Mouse (Mus musculus) mesoderm, embryonic 11.5 days (tissue): ENCODE results near the gene Slc32a1.

Experiments
- DNase-seq: peaks from one replicate; pipeline ENCODE4 v3.0.0-alpha.2; 2012; ENCODE audit warnings: low read depth, low spot score

Gene Slc32a1

GRCm38 (mm10) chr2:158610488-158611325 is at the start of gene Slc32a1:
Gene Slc32a1 (plus strand): TSS chr2:158610767.
- no peak for DNase-seq

- no peak for DNase-seq
Measured at GRCm38 (mm10) chr2:158560801-158561200, 49.8 kb upstream of the Slc32a1 start.

DNA sequence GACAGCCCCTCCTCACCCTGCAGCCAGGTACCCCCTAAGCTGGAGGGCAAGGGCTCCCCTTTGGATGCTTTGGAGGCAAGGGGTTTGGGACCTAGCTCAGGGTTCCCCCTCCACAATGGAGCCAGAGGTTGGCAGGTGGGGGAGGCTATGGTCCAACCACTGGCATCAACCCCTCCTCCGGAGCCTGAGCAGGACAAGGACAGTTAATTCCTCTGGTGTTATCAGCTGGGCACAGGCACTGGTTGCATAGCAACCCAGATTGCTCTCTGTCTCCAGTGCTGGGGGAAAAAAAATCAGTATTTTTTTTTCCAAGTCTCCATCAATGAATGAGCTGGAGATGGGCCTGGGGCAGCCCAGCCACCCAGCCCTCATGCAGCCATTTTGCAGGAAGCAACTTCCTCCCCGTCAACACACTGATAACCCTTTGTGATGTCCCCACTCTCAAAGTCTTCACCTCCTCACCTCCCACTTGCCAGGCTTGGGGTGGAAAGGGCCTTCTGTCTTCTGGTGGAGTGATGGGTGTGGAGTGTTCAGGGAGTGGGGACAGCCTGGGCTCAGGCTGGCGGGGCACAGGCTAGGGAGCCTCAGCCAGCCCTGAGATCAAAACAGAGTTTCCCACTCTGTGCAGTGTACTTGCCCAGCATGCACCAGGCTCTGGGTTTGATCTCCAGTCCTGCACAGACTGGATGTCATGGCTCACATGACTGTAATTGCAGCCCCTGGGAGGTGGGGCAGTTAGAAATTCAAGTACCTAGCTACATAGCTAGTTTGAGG is 49.0 kb upstream of the Slc32a1 start:
- no peak for DNase-seq

GRCm38 (mm10) chr2:158570421-158571081 is 40.0 kb upstream of the Slc32a1 start:
- peak; percentile 87 for DNase-seq

DNA sequence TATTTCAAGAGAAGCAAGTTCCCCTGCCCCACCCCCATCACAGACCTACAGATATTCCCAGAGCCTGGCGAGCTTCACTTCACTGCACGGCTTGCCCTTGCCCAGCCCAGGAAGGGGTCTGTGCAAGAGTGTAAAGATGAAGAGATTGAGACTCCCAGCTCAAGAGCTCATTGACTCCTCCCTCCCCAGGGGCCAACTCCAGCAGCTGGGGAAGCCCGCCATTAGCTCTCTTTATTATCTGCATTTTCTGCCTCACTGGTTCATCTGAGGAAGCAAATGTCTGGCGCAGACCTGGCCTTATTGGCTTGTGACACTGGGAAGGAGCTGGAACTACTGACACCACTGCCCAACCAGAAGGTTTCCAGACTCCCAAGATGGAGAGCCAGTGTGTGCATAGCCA is 30.6 kb upstream of the Slc32a1 start:
- DNase-seq, result peak; percentile 17

DNA sequence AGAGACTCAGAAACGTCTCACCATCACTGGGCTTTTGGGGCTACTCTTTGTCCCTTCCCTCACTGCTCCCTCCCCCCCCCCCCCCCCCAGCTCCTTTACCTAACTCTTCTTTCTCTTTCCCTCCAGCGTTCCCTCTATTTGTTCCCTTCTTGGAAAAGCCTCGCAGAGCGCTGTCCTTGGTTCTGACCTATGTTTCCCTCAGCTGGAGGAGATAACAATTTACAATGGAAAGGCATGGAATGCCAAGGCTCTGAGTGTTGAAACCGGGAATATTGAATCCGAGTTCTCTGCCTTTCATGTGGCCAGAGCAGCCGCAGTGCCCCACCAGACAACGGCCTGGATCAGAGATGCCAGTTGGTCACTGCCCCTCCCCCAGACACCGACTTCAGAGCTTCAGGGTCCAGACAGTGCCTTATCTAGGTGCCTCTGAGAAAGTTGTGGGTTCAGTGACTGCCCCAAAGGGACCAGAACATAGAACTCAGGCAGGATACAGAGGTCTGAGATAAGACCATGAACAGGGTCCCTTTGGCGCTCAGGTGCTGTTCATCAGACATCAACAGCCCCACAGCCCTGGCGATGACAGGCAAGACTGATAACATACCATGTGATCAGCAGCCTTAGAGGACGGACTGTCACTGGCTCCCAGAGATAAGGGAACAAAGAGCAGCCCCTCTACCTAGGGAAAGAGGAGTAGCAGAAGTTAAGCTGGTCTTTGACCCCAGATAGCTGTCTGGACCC is 25.8 kb upstream of the Slc32a1 start:
- peak; percentile 77 for DNase-seq

DNA sequence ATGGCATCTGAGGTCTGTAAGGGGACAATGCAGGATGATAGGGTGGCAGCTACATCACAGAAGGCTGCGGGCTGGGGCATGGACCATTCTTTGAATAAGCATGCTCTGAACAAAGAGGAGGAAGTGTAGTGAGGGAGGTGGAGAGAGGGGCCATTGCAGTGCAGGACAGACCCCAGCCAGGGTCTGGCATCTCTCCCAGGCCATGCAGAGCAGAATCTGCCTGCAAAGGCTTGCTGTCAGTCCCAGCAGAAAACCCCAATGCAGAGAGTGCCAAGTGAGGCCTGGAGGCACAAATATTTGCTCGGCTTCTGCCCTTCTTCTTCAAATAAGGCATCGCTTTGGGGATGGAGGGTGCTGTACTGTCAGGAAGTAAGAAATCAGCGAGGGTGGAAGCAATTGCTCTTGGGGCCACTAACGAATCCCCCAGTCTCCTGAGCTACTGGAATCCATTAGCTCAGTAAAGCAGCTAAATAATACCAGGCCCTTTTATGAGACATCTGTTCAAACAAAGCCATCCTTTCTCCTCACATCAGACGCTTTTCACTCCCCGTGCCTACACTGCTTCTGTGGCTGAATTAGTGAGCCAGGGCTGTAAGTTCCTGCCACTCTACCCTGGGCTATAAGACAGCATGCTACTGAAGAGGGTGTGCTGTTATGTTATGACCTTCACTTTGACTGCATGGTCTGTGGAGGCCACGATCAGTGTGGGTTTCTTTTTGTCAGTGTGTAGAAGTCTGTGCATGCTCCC is 21.9 kb upstream of the Slc32a1 start:
- DNase-seq, result no peak

DNA sequence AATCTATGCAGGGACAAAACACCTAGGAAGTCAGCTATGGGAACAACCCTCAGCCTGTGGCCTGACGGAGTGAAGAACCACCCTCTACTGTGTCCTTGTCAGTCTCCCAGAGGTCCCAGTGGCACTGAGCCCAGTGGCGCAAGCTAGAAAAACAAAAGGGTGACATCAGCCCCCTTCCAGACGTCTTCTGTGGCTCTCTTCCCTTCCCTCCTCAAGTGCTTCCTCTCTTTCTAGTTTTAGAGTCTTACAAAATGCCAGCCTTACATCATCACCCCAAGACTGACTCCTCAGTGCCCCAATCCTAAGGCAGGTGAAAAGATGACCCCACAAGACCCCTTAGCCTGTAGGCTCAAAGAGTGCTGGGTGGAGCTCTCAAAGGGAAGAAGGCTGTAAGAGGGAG is 20.1 kb upstream of the Slc32a1 start:
- DNase-seq, result no peak

GRCm38 (mm10) chr2:158591286-158591685 is 19.3 kb upstream of the Slc32a1 start:
- DNase-seq, result peak; percentile 67

DNA sequence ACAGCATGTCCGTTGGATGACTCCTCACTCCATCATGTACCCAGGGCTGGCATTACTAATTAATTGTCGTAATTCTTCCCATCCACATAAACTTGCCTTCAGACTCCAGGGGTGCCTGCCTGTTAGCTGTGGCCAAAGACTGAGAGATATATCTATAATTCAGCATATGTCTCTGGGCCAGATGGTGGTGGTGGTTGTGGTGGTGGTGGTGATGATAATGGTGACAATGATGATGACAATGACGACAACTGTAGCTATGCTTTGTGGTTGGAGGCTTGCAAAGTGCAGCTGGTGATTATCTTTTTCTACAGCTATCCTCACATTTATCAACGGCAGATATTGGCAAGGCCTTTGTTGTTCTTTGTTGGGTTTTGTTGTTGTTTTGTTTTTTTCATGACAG is 17.2 kb upstream of the Slc32a1 start:
- DNase-seq, result no peak

GRCm38 (mm10) chr2:158595103-158595502 is 15.5 kb upstream of the Slc32a1 start:
- peak; percentile 85 for DNase-seq

DNA sequence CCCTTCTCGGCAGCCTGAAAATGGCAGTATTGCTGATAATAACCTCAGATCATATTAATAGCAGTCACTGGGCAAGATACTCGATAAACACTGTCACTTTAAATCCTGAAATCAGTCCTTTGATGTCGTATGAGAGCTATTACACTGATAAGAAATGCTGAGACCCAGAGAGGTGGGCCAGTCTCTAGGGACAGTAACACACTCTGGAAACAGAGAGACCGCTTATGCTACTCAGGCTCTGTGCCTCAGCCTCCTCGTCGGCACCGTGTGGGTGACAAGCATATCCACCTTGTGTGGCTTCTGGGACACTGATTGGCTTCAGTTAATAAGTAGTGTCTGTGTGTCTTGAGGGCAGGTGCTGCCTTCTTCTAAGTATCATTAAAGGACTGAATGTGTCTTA is 15.0 kb upstream of the Slc32a1 start:
- DNase-seq, result no peak

DNA sequence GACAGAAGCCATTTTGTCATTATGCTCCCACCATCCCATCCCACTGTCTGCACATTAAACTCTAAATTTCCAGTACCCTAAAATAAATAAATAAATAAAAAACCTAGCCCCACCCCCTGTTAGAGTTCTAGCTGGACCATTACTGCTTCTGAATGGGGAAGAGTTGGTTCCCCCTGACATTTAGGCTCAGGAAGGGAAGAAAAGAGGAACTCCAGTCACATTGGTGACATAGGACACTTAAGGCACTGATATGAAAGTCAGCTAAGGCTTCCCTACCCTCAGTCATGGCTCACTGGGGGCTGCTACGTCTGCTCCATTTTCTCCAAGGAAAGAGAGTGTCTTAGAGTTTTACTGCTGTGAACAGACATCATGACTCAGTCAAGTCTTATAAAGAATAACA is 13.8 kb upstream of the Slc32a1 start:
- DNase-seq, result no peak

DNA sequence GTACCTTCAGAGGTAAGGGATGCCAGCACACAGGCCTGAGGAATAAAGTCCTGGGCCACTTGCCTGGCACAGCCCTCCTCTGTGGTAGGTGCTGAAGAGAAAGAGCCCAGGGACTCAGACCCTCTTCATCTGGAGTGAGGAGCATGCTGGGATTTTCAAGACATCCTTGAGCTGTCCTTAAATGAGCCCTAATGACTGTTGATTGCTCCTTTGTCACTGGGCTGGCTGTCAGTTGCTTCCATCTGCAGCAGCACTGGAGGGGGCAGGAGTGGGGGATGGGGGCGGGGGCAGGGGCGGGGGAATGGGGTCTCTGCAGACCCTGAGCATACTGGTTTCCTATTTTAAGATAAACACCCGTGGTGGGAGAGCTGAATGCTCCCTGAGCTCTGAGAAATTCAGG is 10.1 kb upstream of the Slc32a1 start:
- DNase-seq, result no peak

GRCm38 (mm10) chr2:158601326-158601725 is 9.2 kb upstream of the Slc32a1 start:
- no peak for DNase-seq

GRCm38 (mm10) chr2:158602663-158603062 is 7.9 kb upstream of the Slc32a1 start:
- no peak for DNase-seq

DNA sequence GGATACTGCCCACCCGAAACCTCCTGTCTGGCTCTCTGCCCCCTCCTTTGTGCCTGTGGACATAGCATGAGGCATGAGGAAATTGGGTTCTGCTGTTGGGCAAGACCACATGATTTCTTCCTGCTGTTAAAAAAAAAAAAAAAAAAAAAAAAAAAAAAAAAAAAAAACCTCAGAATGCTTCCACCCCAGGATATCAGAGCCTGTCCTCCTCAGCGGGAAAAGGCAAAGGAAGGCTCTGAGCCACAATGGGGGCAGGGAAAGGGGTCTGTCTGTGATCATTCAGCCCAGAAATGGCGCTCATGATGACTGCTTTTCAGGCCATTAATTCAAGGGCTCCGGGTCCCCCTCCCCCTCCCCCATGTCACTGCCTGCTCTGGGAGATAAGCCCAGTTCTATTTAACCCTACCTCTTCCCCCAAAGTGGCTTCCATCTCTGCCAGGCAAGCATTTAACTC is 4.0 kb upstream of the Slc32a1 start:
- DNase-seq, result no peak

- DNase-seq, result no peak
Measured at GRCm38 (mm10) chr2:158609681-158610080, 886 bp upstream of the Slc32a1 start.

DNA sequence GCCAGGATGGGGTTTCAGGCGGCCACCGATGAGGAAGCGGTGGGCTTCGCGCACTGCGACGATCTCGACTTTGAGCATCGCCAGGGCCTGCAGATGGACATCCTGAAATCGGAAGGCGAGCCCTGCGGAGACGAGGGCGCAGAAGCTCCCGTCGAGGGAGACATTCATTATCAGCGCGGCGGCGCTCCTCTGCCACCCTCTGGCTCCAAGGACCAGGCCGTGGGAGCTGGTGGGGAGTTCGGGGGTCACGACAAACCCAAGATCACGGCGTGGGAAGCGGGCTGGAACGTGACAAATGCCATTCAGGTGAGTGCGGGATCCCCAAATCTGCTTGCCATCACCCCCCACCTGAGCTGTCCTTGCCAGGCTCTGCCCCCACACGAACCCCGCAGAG is 756 bp downstream of the Slc32a1 start:
- no peak for DNase-seq

DNA sequence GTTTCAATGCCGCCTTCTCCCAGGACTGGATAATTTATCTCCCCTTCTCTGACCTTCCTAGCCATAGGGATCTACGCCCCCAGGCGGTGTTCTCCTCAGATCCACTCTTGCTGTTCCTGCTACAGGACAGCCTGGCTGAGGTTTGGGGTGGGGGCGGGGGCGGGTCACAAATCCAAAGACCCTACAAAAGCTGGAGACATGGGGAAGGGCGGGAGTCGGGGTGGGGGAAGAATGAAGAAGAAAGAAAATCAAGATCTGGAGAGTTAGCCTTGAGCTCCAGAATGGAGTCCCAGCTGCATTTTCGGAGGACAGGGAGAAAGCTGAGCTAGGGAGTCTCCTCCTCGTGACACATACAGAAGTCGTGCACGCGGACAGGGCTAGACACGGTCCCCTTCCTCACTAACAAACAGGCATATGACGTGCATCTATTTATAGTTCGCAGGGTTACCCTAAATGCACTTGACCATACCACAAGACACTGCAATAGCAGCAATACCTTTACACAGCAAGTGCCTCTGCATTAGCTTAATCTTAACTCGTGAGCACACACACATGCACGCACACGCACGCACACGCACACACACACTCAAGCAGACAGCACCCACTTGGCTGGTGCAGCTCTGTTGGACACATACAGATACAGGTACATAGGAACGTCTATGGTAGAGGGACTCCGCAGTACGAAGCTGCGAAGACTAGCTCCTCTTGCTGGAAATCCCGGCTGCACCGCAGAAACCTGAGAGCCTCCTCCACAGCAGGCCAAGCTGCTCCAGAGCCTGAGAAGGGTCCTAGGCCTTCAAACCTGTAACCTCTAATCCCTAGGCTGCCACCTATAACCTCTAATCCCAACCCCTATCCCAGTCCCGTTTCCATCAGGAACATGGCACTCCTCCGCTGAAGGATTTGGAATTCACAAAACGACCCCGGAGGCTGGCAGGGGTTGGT is 1.4 kb downstream of the Slc32a1 start:
- DNase-seq, result no peak
